Mouse (Mus musculus): ENCODE results near the gene Eed.

GRCm38 (mm10) chr7:89923441-89924180 lies 57.2 kb downstream of the Eed start:
- TF ChIP-seq POLR2A (IDR thresholded peaks at IDR 0.05; ENCODE audit: insufficient read depth, low read depth, low read length) (no peak), CTCF (IDR thresholded peaks at IDR 0.05) (no peak)

Data from heart, adult 2 months (tissue).